ENCODE assay signal across 9 mouse cellular contexts in the genomic region with DNA sequence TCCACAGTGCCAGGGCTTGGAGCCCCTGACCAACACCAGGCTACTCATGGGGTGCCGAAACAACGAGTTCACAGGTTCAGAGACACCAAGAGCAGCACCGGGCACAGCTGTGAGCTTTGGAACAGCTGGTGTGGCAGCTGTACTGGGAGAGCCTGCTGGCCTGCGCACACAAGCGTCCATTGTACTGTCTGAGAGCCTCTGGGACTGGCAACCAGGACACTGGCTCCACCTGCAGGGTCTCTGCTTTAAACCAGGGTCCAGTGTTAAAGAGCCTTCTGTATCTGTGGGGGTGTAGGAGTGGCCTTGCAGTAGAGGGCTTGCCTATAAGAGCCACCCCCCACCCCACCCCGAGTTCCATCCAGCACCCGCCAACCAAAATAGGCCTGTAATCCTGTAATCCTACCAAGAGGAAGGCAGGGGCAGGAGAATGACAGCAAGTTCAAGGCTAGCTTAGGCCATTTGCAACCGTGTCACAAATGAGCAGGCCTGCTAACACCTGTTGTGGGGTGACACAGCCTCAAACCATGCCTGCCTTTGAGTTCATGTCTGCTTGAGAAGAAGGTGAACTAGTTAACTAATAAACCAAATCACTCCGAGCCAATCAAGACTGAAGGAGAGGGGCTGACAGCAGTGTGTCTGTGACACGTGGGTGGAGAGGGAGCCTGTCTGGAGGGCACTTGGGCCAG. TPM values are rescaled to one million over a fixed set of nuclear protein-coding genes. Genes with fewer than 3 reads are reported as not detected.
A peak's percentile ranks its signal among the peaks of the same experiment; 100 is the strongest.
DNase-seq lines count a peak whose midpoint lies in the region; ATAC-seq lines count a peak whose summit lies in the region.
"Had no signal": no experiment of that assay in that cellular context is flagged by ENCODE, and none has a peak within 500 bp of the region (broad histone marks: within the 10 kb centered on the region; RNA-seq: fewer than 3 reads in every experiment).

No protein-coding gene starts in this region.

- no peak for ATAC-seq in heart, embryonic 13.5 days (ENCODE audit: extremely low read depth, insufficient number of reproducible peaks, low FRiP score, low TSS enrichment)
- ATAC-seq in intestine, embryonic 16.5 days, result 0 out of 2 replicates have a peak, but pooled peaks have one; percentile 15

- H3K27me3 ChIP-seq in heart, embryonic 13.5 days (replicated peaks), result peaks cover 17% of the 10 kb centered on the region
- H3K27me3 ChIP-seq in intestine, embryonic 16.5 days (replicated peaks; ENCODE audit: control insufficient read depth, insufficient read depth, low read length), result no peaks in the 10 kb centered on the region

- WGBS in heart, embryonic 13.5 days, result 53% methylated on average over 10 of the region's 10 CpGs
- 66% methylated on average over 10 of the region's 10 CpGs for WGBS in intestine, embryonic 16.5 days

- 0 out of 2 replicates have a peak overlapping the region, but pooled peaks have one; percentile 2 for H3K27ac ChIP-seq in heart, embryonic 13.5 days (replicated peaks)
- H3K27ac ChIP-seq in intestine, embryonic 16.5 days (ENCODE audit: low read length), result no peak overlapping the region

- no peak overlapping the region for H3K4me2 ChIP-seq in heart, embryonic 13.5 days
- no peak overlapping the region for H3K4me2 ChIP-seq in intestine, embryonic 16.5 days (ENCODE audit: low read depth, low read length)

- peaks cover 27% of the 10 kb centered on the region for H3K4me1 ChIP-seq in heart, embryonic 13.5 days
- 0 out of 2 replicates have a peak, but pooled peaks cover 5% of the 10 kb centered on the region for H3K4me1 ChIP-seq in intestine, embryonic 16.5 days (ENCODE audit: control insufficient read depth, insufficient read depth, low read length)

- no peaks in the 10 kb centered on the region for H3K9me3 ChIP-seq in heart, embryonic 13.5 days
- no peaks in the 10 kb centered on the region for H3K9me3 ChIP-seq in intestine, embryonic 16.5 days (ENCODE audit: control insufficient read depth, low read length)

- no peak overlapping the region for H3K9ac ChIP-seq in heart, embryonic 13.5 days
- H3K9ac ChIP-seq in intestine, embryonic 16.5 days (ENCODE audit: low read depth, low read length), result no peak overlapping the region

- no peak for DNase-seq in heart, adult 9 months (ENCODE audit: low spot score in 2 of 2)
- DNase-seq in right cerebral cortex, postnatal 10 days (ENCODE audit: low spot score in 2 of 2), result peak; percentile 71 to 80
- no peak for DNase-seq in right cerebral cortex, adult 2 months (ENCODE audit: low spot score in 2 of 2)
- peak; percentile 33 for DNase-seq in telencephalon, adult 2 months (ENCODE audit: low read depth, low spot score)
- DNase-seq in adrenal gland, postnatal 36 days, result no peak
- no peak for DNase-seq in thymus, postnatal 25 days

- H3K4me3 ChIP-seq in heart, embryonic 13.5 days, result no peak overlapping the region
- H3K4me3 ChIP-seq in intestine, embryonic 16.5 days (ENCODE audit: low read length), result no peak overlapping the region

- no peaks in the 10 kb centered on the region for H3K36me3 ChIP-seq in heart, embryonic 13.5 days
- no peaks in the 10 kb centered on the region for H3K36me3 ChIP-seq in intestine, embryonic 16.5 days (ENCODE audit: control insufficient read depth, insufficient read depth, low read length)

RNA-seq across cellular contexts. Expression of gene Clip3, which starts 1.7 kb away (rescaled TPM):
- 10.2 and 14.9 TPM in 2 replicates for polyA plus RNA-seq in heart, embryonic 13.5 days (2015; fragmentation: Nextera tagmentation; extraction: Ambion mirVana)
- 20.9 and 22.1 TPM in 2 replicates for polyA plus RNA-seq in intestine, embryonic 16.5 days (2015; fragmentation: Nextera tagmentation; extraction: Ambion mirVana)
- total RNA-seq in adrenal gland, postnatal 36 days (2021), result 10 to 100 TPM; 16.6 to 18.3 TPM

RNA-seq across cellular contexts. Expression of gene Wdr62, which starts 9.6 kb away (rescaled TPM):
- 7.1 and 8.5 TPM in 2 replicates for polyA plus RNA-seq in heart, embryonic 13.5 days (2015; fragmentation: Nextera tagmentation; extraction: Ambion mirVana)
- 5.7 and 7.3 TPM in 2 replicates for polyA plus RNA-seq in intestine, embryonic 16.5 days (2015; fragmentation: Nextera tagmentation; extraction: Ambion mirVana)
- total RNA-seq in adrenal gland, postnatal 36 days (2021), result 1 to 10 TPM; 4.6 to 5.7 TPM

RNA-seq across cellular contexts. Expression of gene Thap8, which starts 10.0 kb away (rescaled TPM):
- 0.37 and 0.39 TPM in 2 replicates for polyA plus RNA-seq in heart, embryonic 13.5 days (2015; fragmentation: Nextera tagmentation; extraction: Ambion mirVana)
- 0.22 and 0.37 TPM in 2 replicates for polyA plus RNA-seq in intestine, embryonic 16.5 days (2015; fragmentation: Nextera tagmentation; extraction: Ambion mirVana)
- under 1 TPM; 0.46 to 0.56 TPM for total RNA-seq in adrenal gland, postnatal 36 days (2021)
- polyA plus RNA-seq: large intestine, adult 2 months had no signal

RNA-seq across cellular contexts. Expression of gene Alkbh6, which starts 18.7 kb away (rescaled TPM):
- polyA plus RNA-seq in heart, embryonic 13.5 days (2015; fragmentation: Nextera tagmentation; extraction: Ambion mirVana), result 60.5 and 66.1 TPM in 2 replicates
- polyA plus RNA-seq in intestine, embryonic 16.5 days (2015; fragmentation: Nextera tagmentation; extraction: Ambion mirVana), result 68.8 and 70.6 TPM in 2 replicates
- 10 to 100 TPM; 56.9 to 81.3 TPM for total RNA-seq in adrenal gland, postnatal 36 days (2021)

RNA-seq across cellular contexts. Expression of gene Syne4, which starts 24.8 kb away (rescaled TPM):
- 18.3 and 20.2 TPM in 2 replicates for polyA plus RNA-seq in heart, embryonic 13.5 days (2015; fragmentation: Nextera tagmentation; extraction: Ambion mirVana)
- polyA plus RNA-seq in intestine, embryonic 16.5 days (2015; fragmentation: Nextera tagmentation; extraction: Ambion mirVana), result 58.9 and 59.7 TPM in 2 replicates
- total RNA-seq in adrenal gland, postnatal 36 days (2021), result 10 to 100 TPM; 21.8 to 49.1 TPM

Comparison
In these comparisons a context has a peak if more than half of its experiments do, and no peak if none do; other contexts are left out.
1. DNase-seq: peak in right cerebral cortex, postnatal 10 days (2 of 2) and telencephalon, adult 2 months (single experiment); none in heart, adult 9 months (0 of 2), right cerebral cortex, adult 2 months (0 of 2), adrenal gland, postnatal 36 days (0 of 2) and thymus, postnatal 25 days (single experiment).